Mouse (Mus musculus) thymus, adult 2 months (tissue): ENCODE measurements around the gene Tagln2.

Experiments
- CTCF ChIP-seq: fragments of 200-500 bp; IDR thresholded peaks from 2 replicates; pipeline ENCODE4 v1.5.1; 2012; ENCODE audit warnings: mild to moderate bottlenecking, control low read depth, low read length, moderate library complexity, borderline replicate concordance; ENCODE audit not compliant: control insufficient read depth, poor library complexity, insufficient read depth; ENCODE audit errors: extremely low read depth
- POLR2A ChIP-seq: fragments of 200-500 bp; IDR thresholded peaks from 2 replicates; pipeline ENCODE4 v1.6.1; 2012; ENCODE audit warnings: mild to moderate bottlenecking, low read length, control low read depth, moderate library complexity; ENCODE audit not compliant: control insufficient read depth, poor library complexity, insufficient read depth; ENCODE audit errors: extremely low read depth

DNA sequence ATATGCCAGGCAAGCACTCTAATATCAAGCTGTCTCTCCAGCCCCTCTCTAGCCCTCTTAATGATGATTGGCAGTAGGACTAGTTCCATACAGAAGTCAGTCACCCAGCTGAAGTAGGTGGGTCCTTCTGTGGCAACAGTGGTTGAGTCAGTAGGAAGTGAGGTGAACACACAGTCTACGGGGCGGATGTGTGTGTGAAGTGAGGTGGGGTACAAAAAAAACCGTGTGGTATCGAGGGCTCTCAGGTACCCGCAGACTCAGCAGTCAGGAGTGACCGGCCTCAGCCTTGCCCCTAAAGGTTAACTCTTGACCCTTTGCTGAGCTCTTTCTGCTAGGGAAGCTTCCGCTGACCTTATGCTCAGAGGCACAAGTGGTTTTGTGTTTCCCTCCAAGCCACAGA is 48.7 kb downstream of the Tagln2 start:
- no peak for TF ChIP-seq CTCF
- TF ChIP-seq POLR2A = no peak
